Mouse (Mus musculus) megakaryocyte, embryonic 14.5 days (primary cell): Measurements from ENCODE around the gene Idua.

Experiments
- FLI1 ChIP-seq: IDR thresholded peaks from 2 replicates; pipeline ENCODE4 v1.6.1; 2012; ENCODE audit warnings: low read length, inconsistent platforms, mixed read lengths
- GATA1 ChIP-seq: IDR thresholded peaks from 3 replicates; pipeline ENCODE4 v1.6.1; 2012; ENCODE audit warnings: mixed read lengths, low read length, inconsistent platforms, borderline replicate concordance

DNA sequence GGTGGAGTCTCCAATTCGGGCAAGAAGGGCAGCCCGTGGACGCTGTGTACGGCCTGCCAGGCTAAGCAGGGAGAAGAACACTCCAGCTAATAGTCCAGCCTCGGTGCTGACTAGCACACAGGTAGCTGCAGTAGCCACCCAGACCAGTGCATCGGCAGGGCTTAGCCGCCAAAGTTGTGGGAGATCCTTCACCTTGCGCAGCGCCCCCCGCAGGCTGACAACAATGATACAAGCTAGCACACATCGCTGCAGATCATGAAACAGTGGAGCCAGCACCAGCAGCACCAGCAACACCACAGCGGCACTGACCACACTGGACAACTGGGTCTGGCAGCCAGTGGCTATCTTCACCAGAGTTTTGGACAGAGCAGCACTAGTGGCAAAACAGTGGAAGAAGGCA, 11.6 kb downstream of the Idua start:
- TF ChIP-seq GATA1: no peak
- TF ChIP-seq FLI1: no peak
